Mouse (Mus musculus): Measurements from ENCODE around the gene Spata31d1d.

Spata31d1d gene

GRCm38 (mm10) chr13:59676316-59677229 is 55.0 kb downstream of the Spata31d1d start:
- no peak for DNase-seq

All from cerebellum, postnatal 14 days (tissue).